Mouse (Mus musculus) liver, adult 2 months (tissue): ENCODE results near the gene Hist1h3g. TPM values are rescaled to one million over a fixed set of nuclear protein-coding genes. Genes with fewer than 3 reads are reported as not detected.

Experiments used
- DNase-seq: peaks from one replicate; pipeline ENCODE4 v3.0.0-alpha.2; 2011; ENCODE audit warnings: low read depth, low spot score; ENCODE audit errors: extremely low read depth
- H3K27ac ChIP-seq: fragments of 200-500 bp; replicated peaks from 2 replicates; pipeline ENCODE4 v1.5.1; 2012; ENCODE audit warnings: low read depth, mild to moderate bottlenecking, control low read depth, inconsistent platforms, low read length; ENCODE audit not compliant: insufficient read depth
- H3K27me3 ChIP-seq: fragments of 200-500 bp; 2 replicates; pipeline ENCODE4 v1.6.1; 2012; ENCODE audit warnings: mild to moderate bottlenecking, moderate library complexity, low read length, inconsistent platforms; ENCODE audit not compliant: control insufficient read depth, insufficient read depth
- H3K36me3 ChIP-seq: fragments of 200-500 bp; 2 replicates; pipeline ENCODE4 v1.6.1; 2012; ENCODE audit warnings: low read length, inconsistent platforms; ENCODE audit not compliant: control insufficient read depth, insufficient read depth
- H3K4me1 ChIP-seq: fragments of 200-500 bp; 2 replicates; pipeline ENCODE4 v1.6.1; 2011; ENCODE audit warnings: low read length; ENCODE audit not compliant: control insufficient read depth, insufficient read depth
- H3K4me3 ChIP-seq: fragments of 200-500 bp; 2 replicates; pipeline ENCODE4 v1.5.1; 2011; ENCODE audit warnings: low read depth, mild to moderate bottlenecking, control low read depth, low read length, moderate library complexity; ENCODE audit not compliant: insufficient read depth
- H3K79me2 ChIP-seq: fragments of 200-500 bp; 2 replicates; pipeline ENCODE4 v1.6.1; 2012; ENCODE audit warnings: inconsistent platforms, mild to moderate bottlenecking, low read length, moderate library complexity; ENCODE audit not compliant: control insufficient read depth, insufficient read depth
- H3K9ac ChIP-seq: fragments of 200-500 bp; 2 replicates; pipeline ENCODE4 v1.6.1; 2012; ENCODE audit warnings: low read depth, mild to moderate bottlenecking, control low read depth, inconsistent platforms, low read length
- CTCF ChIP-seq: fragments of 200-500 bp; IDR thresholded peaks from 2 replicates; pipeline ENCODE4 v1.5.1; 2011; ENCODE audit warnings: low read depth, low read length, control low read depth
- POLR2A ChIP-seq: fragments of 200-500 bp; IDR thresholded peaks from 2 replicates; pipeline ENCODE4 v1.6.1; 2011; ENCODE audit warnings: low read length, control low read depth; ENCODE audit not compliant: insufficient read depth; ENCODE audit errors: extremely low read depth
- WGBS: fragments of 180-500 bp; shearing (Covaris S2); methylation state at CpG from one replicate; pipeline ENCODE4 v1.1.7; 2018; 5-methylcytosine and 5-hydroxymethylcytosine counted together
- polyA plus RNA-seq: library from polyadenylated mRNA; depleted of rRNA; stranded (reverse); fragments of >200 nt; gene quantifications from 2 replicates; pipeline ENCODE4 v1.2.3, GENCODE M21; 2012
- total RNA-seq: library from RNA; depleted of rRNA; stranded (reverse); fragments of >200 nt; gene quantifications from 2 replicates; pipeline ENCODE4 v1.2.3, GENCODE M21; 2014

Gene Hist1h3g
- total and polyA plus RNA-seq, 2 experiments: 0.26 to 5.6 TPM

GRCm38 (mm10) chr13:23506819-23507515, 28.3 kb upstream of the Hist1h3g start:
- H3K4me3 ChIP-seq: no peak overlapping the region
- H3K27me3 ChIP-seq: no peaks in the 10 kb centered on the region
- H3K4me1 ChIP-seq: no peaks in the 10 kb centered on the region; the same call in 1 of the 2 replicates
- H3K9ac ChIP-seq: no peak overlapping the region
- DNase-seq: no peak
- H3K36me3 ChIP-seq: no peaks in the 10 kb centered on the region
- no peaks in the 10 kb centered on the region for H3K79me2 ChIP-seq
- TF ChIP-seq CTCF (no peak), POLR2A (no peak)
- no peak overlapping the region for H3K27ac ChIP-seq
- 57% methylated on average over 14 of the region's 14 CpGs for WGBS

- DNase-seq: no peak
- WGBS: 59% methylated on average over 1 of the region's 1 CpGs
- TF ChIP-seq CTCF: no peak
These were observed 25.1 kb upstream of the Hist1h3g start for GRCm38 (mm10) chr13:23510127-23510526.

GRCm38 (mm10) chr13:23513517-23513916, 21.7 kb upstream of the Hist1h3g start:
- no peaks in the 10 kb centered on the region for H3K36me3 ChIP-seq
- 97% methylated on average over 1 of the region's 1 CpGs for WGBS
- no peak overlapping the region for H3K27ac ChIP-seq
- H3K79me2 ChIP-seq: no peaks in the 10 kb centered on the region
- no peaks in the 10 kb centered on the region for H3K27me3 ChIP-seq
- peaks cover 2% of the 10 kb centered on the region; the same call in 1 of the 2 replicates for H3K4me1 ChIP-seq
- no peak overlapping the region for H3K9ac ChIP-seq
- no peak overlapping the region for H3K4me3 ChIP-seq
- TF ChIP-seq CTCF: no peak
- no peak for TF ChIP-seq POLR2A
- DNase-seq: no peak

More at GRCm38 (mm10) chr13:23510127-23510526, 25.1 kb upstream of the Hist1h3g start:
- no peak overlapping the region for H3K9ac ChIP-seq
- no peaks in the 10 kb centered on the region for H3K27me3 ChIP-seq
- no peaks in the 10 kb centered on the region; the same call in 1 of the 2 replicates for H3K4me1 ChIP-seq
- no peak overlapping the region for H3K27ac ChIP-seq
- no peak overlapping the region for H3K4me3 ChIP-seq
- H3K36me3 ChIP-seq: no peaks in the 10 kb centered on the region
- no peaks in the 10 kb centered on the region for H3K79me2 ChIP-seq

GRCm38 (mm10) chr13:23515281-23515680, 19.9 kb upstream of the Hist1h3g start:
- H3K79me2 ChIP-seq: no peaks in the 10 kb centered on the region
- no peak for DNase-seq
- no peak for TF ChIP-seq CTCF
- no peak for TF ChIP-seq POLR2A
- no peak overlapping the region for H3K4me3 ChIP-seq
- no peak overlapping the region for H3K27ac ChIP-seq
- 84% methylated on average over 5 of the region's 5 CpGs for WGBS
- peaks cover 2% of the 10 kb centered on the region; the same call in 1 of the 2 replicates for H3K4me1 ChIP-seq
- H3K36me3 ChIP-seq: no peaks in the 10 kb centered on the region
- no peaks in the 10 kb centered on the region for H3K27me3 ChIP-seq
- H3K9ac ChIP-seq: no peak overlapping the region

DNA sequence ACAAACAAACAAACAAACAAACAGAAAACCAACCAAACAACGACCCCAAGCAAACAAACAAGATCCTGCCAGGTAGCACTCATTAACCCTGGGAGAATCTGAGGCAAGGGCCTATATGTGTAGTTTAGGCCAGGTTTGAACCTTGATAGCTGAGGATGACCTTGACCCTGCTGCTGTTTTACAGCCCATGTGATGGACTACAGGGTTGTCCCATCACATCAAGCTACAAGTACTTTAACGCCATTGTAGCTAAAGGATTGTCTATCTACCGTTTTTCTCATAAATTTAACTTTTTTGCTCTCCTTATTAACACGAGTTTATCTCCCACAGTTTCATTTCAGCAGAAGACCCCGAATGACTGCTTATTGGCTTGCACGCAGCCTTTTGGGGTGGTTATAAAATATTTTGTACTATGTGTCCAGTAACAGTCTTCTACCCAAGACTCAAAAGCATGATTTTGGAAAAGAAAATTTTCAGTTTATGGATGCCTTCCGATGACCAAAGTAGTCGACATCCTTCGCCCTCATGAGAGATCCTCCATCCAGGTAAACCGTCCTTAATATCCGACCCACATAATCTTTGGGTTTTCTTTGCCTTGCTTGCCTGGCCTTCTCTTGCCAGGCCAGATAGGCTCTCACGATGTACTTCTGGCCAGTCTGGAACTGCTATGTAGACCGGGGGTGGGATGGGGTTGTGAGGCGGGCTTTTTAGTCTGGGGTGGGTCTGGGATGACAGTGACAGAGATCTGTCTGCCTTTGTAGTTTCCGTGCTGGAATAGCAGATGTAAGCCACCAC, 19.2 kb upstream of the Hist1h3g start:
- no peak for DNase-seq
- peaks cover 2% of the 10 kb centered on the region; the same call in 1 of the 2 replicates for H3K4me1 ChIP-seq
- H3K4me3 ChIP-seq: no peak overlapping the region
- no peak overlapping the region for H3K9ac ChIP-seq
- TF ChIP-seq CTCF (no peak), POLR2A (no peak)
- H3K36me3 ChIP-seq: no peaks in the 10 kb centered on the region
- H3K27ac ChIP-seq: no peak overlapping the region
- H3K79me2 ChIP-seq: no peaks in the 10 kb centered on the region
- WGBS: 64% methylated on average over 15 of the region's 15 CpGs
- H3K27me3 ChIP-seq: no peaks in the 10 kb centered on the region
